Mouse (Mus musculus): Measurements from ENCODE around the gene Dnaja1. TPM values are rescaled to one million over a fixed set of nuclear protein-coding genes. Genes with fewer than 3 reads are reported as not detected.
A peak's percentile ranks its signal among the peaks of the same experiment; 100 is the strongest.

Gene Dnaja1
- polyA plus RNA-seq, 1 experiment from 2014 or later = 243 TPM

GRCm38 (mm10) chr4:40702797-40703709 lies 18.9 kb upstream of the Dnaja1 start, which contains the start of gene Aptx:
TSS of gene Aptx (minus strand) at chr4:40703194.
- peak; percentile 82 for ATAC-seq (ENCODE audit: extremely low read depth, insufficient number of reproducible peaks, low FRiP score, low TSS enrichment)
- Histone ChIP-seq H3K36me3 (0 out of 2 replicates have a peak, but pooled peaks cover 3% of the 10 kb centered on the region), H3K9ac (peak within 1 kb of the TSS; percentile 79), H3K4me3 (peak within 1 kb of the TSS; percentile 65), H3K27ac (replicated peaks) (peak within 1 kb of the TSS; percentile 95), H3K27me3 (replicated peaks) (no peaks in the 10 kb centered on the region), H3K4me1 (peaks cover 26% of the 10 kb centered on the region), H3K9me3 (no peaks in the 10 kb centered on the region), H3K4me2 (peak within 1 kb of the TSS; percentile 76)
- WGBS = under 1% methylated on average over 42 of the region's 42 CpGs

GRCm38 (mm10) chr4:40703710-40704275 lies 18.2 kb upstream of the Dnaja1 start:
- WGBS = 32% methylated on average over 9 of the region's 9 CpGs
- Histone ChIP-seq H3K4me3 (peak overlapping the region; percentile 65), H3K9me3 (no peaks in the 10 kb centered on the region), H3K27me3 (replicated peaks) (no peaks in the 10 kb centered on the region), H3K36me3 (0 out of 2 replicates have a peak, but pooled peaks cover 3% of the 10 kb centered on the region), H3K27ac (replicated peaks) (peak overlapping the region; percentile 95), H3K9ac (peak overlapping the region; percentile 79), H3K4me2 (peak overlapping the region; percentile 76), H3K4me1 (peaks cover 26% of the 10 kb centered on the region)
- no peak for ATAC-seq (ENCODE audit: extremely low read depth, insufficient number of reproducible peaks, low FRiP score, low TSS enrichment)

- H3K4me2 ChIP-seq = no peak overlapping the region
- no peak overlapping the region for H3K27ac ChIP-seq (replicated peaks)
- no peaks in the 10 kb centered on the region for H3K36me3 ChIP-seq
- H3K4me1 ChIP-seq = peaks cover 13% of the 10 kb centered on the region
- 83% methylated on average over 3 of the region's 3 CpGs for WGBS
- no peak overlapping the region for H3K4me3 ChIP-seq
- H3K27me3 ChIP-seq (replicated peaks) = no peaks in the 10 kb centered on the region
- no peak overlapping the region for H3K9ac ChIP-seq
- no peak for ATAC-seq (ENCODE audit: extremely low read depth, insufficient number of reproducible peaks, low FRiP score, low TSS enrichment)
- H3K9me3 ChIP-seq = no peaks in the 10 kb centered on the region
Measured at GRCm38 (mm10) chr4:40717141-40717540, 4.8 kb upstream of the Dnaja1 start.

- H3K36me3 ChIP-seq = peaks cover 19% of the 10 kb centered on the region
- 0 out of 2 replicates have a peak overlapping the region, but pooled peaks have one; percentile 84 for H3K4me2 ChIP-seq
- H3K4me1 ChIP-seq = peaks cover 38% of the 10 kb centered on the region
- WGBS = 88% methylated on average over 8 of the region's 8 CpGs
- H3K9ac ChIP-seq = no peak overlapping the region
- H3K4me3 ChIP-seq = no peak overlapping the region
- no peaks in the 10 kb centered on the region for H3K9me3 ChIP-seq
- H3K27ac ChIP-seq (replicated peaks) = peak overlapping the region; percentile 99; the same call in 1 of the 2 replicates
- H3K27me3 ChIP-seq (replicated peaks) = no peaks in the 10 kb centered on the region
- no peak for ATAC-seq (ENCODE audit: extremely low read depth, insufficient number of reproducible peaks, low FRiP score, low TSS enrichment)
Measured at GRCm38 (mm10) chr4:40720910-40721309, 1.0 kb upstream of the Dnaja1 start.

GRCm38 (mm10) chr4:40722687-40723460 lies 924 bp downstream of the Dnaja1 start:
- Histone ChIP-seq H3K27ac (replicated peaks) (peak overlapping the region; percentile 99), H3K36me3 (peaks cover 39% of the 10 kb centered on the region), H3K9ac (peak overlapping the region; percentile 95), H3K9me3 (no peaks in the 10 kb centered on the region), H3K4me1 (peaks cover 48% of the 10 kb centered on the region), H3K4me3 (peak overlapping the region; percentile 78), H3K27me3 (replicated peaks) (no peaks in the 10 kb centered on the region), H3K4me2 (peak overlapping the region; percentile 84)
- ATAC-seq (ENCODE audit: extremely low read depth, insufficient number of reproducible peaks, low FRiP score, low TSS enrichment) = peak; percentile 78
- WGBS = under 1% methylated on average over 58 of the region's 62 CpGs

- ATAC-seq (ENCODE audit: extremely low read depth, insufficient number of reproducible peaks, low FRiP score, low TSS enrichment) = no peak
- Histone ChIP-seq H3K36me3 (peaks cover 60% of the 10 kb centered on the region), H3K27ac (replicated peaks) (no peak overlapping the region)
Measured at GRCm38 (mm10) chr4:40725141-40725540, 3.2 kb downstream of the Dnaja1 start.

GRCm38 (mm10) chr4:40725554-40725953 lies 3.6 kb downstream of the Dnaja1 start:
- ATAC-seq (ENCODE audit: extremely low read depth, insufficient number of reproducible peaks, low FRiP score, low TSS enrichment) = no peak
- peak overlapping the region; percentile 84 for H3K4me2 ChIP-seq
- no peak overlapping the region for H3K27ac ChIP-seq (replicated peaks)
- no peaks in the 10 kb centered on the region for H3K9me3 ChIP-seq
- peak overlapping the region; percentile 78; the same call in 1 of the 2 replicates for H3K4me3 ChIP-seq
- no peak overlapping the region for H3K9ac ChIP-seq
- no peaks in the 10 kb centered on the region for H3K27me3 ChIP-seq (replicated peaks)
- H3K4me1 ChIP-seq = peaks cover 48% of the 10 kb centered on the region
- H3K36me3 ChIP-seq = peaks cover 64% of the 10 kb centered on the region

More at GRCm38 (mm10) chr4:40725141-40725540, 3.2 kb downstream of the Dnaja1 start:
- peak overlapping the region; percentile 95; the same call in 1 of the 2 replicates for H3K9ac ChIP-seq
- no peaks in the 10 kb centered on the region for H3K9me3 ChIP-seq
- H3K4me1 ChIP-seq = peaks cover 48% of the 10 kb centered on the region
- no peaks in the 10 kb centered on the region for H3K27me3 ChIP-seq (replicated peaks)
- WGBS = 80% methylated on average over 7 of the region's 7 CpGs
- H3K4me3 ChIP-seq = peak overlapping the region; percentile 78
- H3K4me2 ChIP-seq = peak overlapping the region; percentile 84

GRCm38 (mm10) chr4:40727247-40727646 lies 5.3 kb downstream of the Dnaja1 start:
- Histone ChIP-seq H3K4me1 (peaks cover 37% of the 10 kb centered on the region), H3K4me2 (no peak overlapping the region), H3K9me3 (no peaks in the 10 kb centered on the region), H3K36me3 (peaks cover 81% of the 10 kb centered on the region), H3K27ac (replicated peaks) (no peak overlapping the region), H3K9ac (no peak overlapping the region), H3K4me3 (no peak overlapping the region), H3K27me3 (replicated peaks) (no peaks in the 10 kb centered on the region)
- ATAC-seq (ENCODE audit: extremely low read depth, insufficient number of reproducible peaks, low FRiP score, low TSS enrichment) = no peak
- WGBS = 82% methylated on average over 1 of the region's 1 CpGs

GRCm38 (mm10) chr4:40731262-40731661 lies 9.3 kb downstream of the Dnaja1 start:
- peaks cover 94% of the 10 kb centered on the region for H3K36me3 ChIP-seq
- no peaks in the 10 kb centered on the region for H3K27me3 ChIP-seq (replicated peaks)
- H3K9ac ChIP-seq = no peak overlapping the region
- no peaks in the 10 kb centered on the region for H3K9me3 ChIP-seq
- H3K4me2 ChIP-seq = no peak overlapping the region
- no peak overlapping the region for H3K4me3 ChIP-seq
- peaks cover 16% of the 10 kb centered on the region for H3K4me1 ChIP-seq
- ATAC-seq (ENCODE audit: extremely low read depth, insufficient number of reproducible peaks, low FRiP score, low TSS enrichment) = no peak
- no peak overlapping the region for H3K27ac ChIP-seq (replicated peaks)

- H3K9ac ChIP-seq = no peak overlapping the region
- peaks cover 10% of the 10 kb centered on the region for H3K4me1 ChIP-seq
- H3K4me2 ChIP-seq = no peak overlapping the region
- peaks cover 91% of the 10 kb centered on the region for H3K36me3 ChIP-seq
- H3K27me3 ChIP-seq (replicated peaks) = no peaks in the 10 kb centered on the region
- ATAC-seq (ENCODE audit: extremely low read depth, insufficient number of reproducible peaks, low FRiP score, low TSS enrichment) = no peak
- WGBS = 55% methylated on average over 1 of the region's 1 CpGs
- no peak overlapping the region for H3K4me3 ChIP-seq
- no peak overlapping the region for H3K27ac ChIP-seq (replicated peaks)
- H3K9me3 ChIP-seq = no peaks in the 10 kb centered on the region
Measured at GRCm38 (mm10) chr4:40735351-40735750, 13.4 kb downstream of the Dnaja1 start.

Measured in heart, embryonic 13.5 days (tissue).